Mouse (Mus musculus) gastrocnemius, postnatal 10 days (tissue): Measurements from ENCODE around the gene 1700029J07Rik. TPM values are rescaled to one million over a fixed set of nuclear protein-coding genes. Genes with fewer than 3 reads are reported as not detected.

Experiments
- DNase-seq: peaks from one replicate; pipeline ENCODE4 v3.0.0; 2021; ENCODE audit warnings: mixed read lengths
- total RNA-seq, 2 experiments: library from RNA; stranded (reverse); gene quantifications; 2 replicates each; pipeline ENCODE4 v1.2.3; 2021

The 1700029J07Rik gene
- total RNA-seq, 2 experiments from 2014 or later, result 0.68 TPM

GRCm38 (mm10) chr8:45950622-45951021 is 24.4 kb downstream of the 1700029J07Rik start:
- no peak for DNase-seq

- DNase-seq, result no peak
Observed at GRCm38 (mm10) chr8:45946283-45946682, 28.8 kb downstream of the 1700029J07Rik start.

GRCm38 (mm10) chr8:45936986-45937385 is 38.1 kb downstream of the 1700029J07Rik start:
- DNase-seq, result no peak

GRCm38 (mm10) chr8:45934582-45935014 is 40.5 kb downstream of the 1700029J07Rik start, which contains the start of gene Ccdc110:
Gene Ccdc110 (plus strand): TSS chr8:45934619.
- peak; percentile 99 for DNase-seq

- no peak for DNase-seq
Observed at GRCm38 (mm10) chr8:45922116-45922515, 52.9 kb downstream of the 1700029J07Rik start.

GRCm38 (mm10) chr8:45920392-45920791 is 54.7 kb downstream of the 1700029J07Rik start:
- peak; percentile 32 for DNase-seq

- no peak for DNase-seq
Observed at GRCm38 (mm10) chr8:45918891-45919290, 56.2 kb downstream of the 1700029J07Rik start.

- DNase-seq, result no peak
Observed at GRCm38 (mm10) chr8:45917040-45917679, 57.9 kb downstream of the 1700029J07Rik start.

GRCm38 (mm10) chr8:45916496-45916895 is 58.6 kb downstream of the 1700029J07Rik start:
- no peak for DNase-seq

GRCm38 (mm10) chr8:45913707-45914106 is 61.3 kb downstream of the 1700029J07Rik start:
- no peak for DNase-seq

GRCm38 (mm10) chr8:45906251-45906619 is 68.8 kb downstream of the 1700029J07Rik start:
- DNase-seq, result no peak

GRCm38 (mm10) chr8:45905591-45906250 is 69.3 kb downstream of the 1700029J07Rik start:
- DNase-seq, result no peak

GRCm38 (mm10) chr8:45903659-45904058 is 71.4 kb downstream of the 1700029J07Rik start:
- no peak for DNase-seq

Other genes with a start within 250 kb of the 1700029J07Rik start
- 100 to 1,000 TPM; 594 to 743 TPM for gene Pdlim3, start 89.8 kb downstream of the 1700029J07Rik start, total RNA-seq
- not detected for gene Ccdc110, start 40.6 kb downstream of the 1700029J07Rik start, total RNA-seq
- 10 to 100 TPM; 37.2 to 37.8 TPM for gene Ufsp2, start 276 bp upstream of the 1700029J07Rik start, total RNA-seq
- gene Lrp2bp, start 24.1 kb upstream of the 1700029J07Rik start, total RNA-seq, result 1 to 10 TPM in 1 of 2 experiments, under 1 TPM in 1; 0.66 to 2.2 TPM
- 1 to 10 TPM; 1.5 to 2.9 TPM for gene Ankrd37, start 30.5 kb upstream of the 1700029J07Rik start, total RNA-seq
- gene Cfap97, start 176.5 kb upstream of the 1700029J07Rik start, total RNA-seq, result 10 to 100 TPM; 13.0 to 15.0 TPM
- 1 to 10 TPM; 7.7 to 9.5 TPM for gene Snx25, start 176.9 kb upstream of the 1700029J07Rik start, total RNA-seq
- 1,000 to 10,000 TPM; 2,072 to 2,481 TPM for gene Slc25a4, start 236.0 kb upstream of the 1700029J07Rik start, total RNA-seq